Mouse (Mus musculus) liver, postnatal 0 days (tissue): ENCODE results near the gene Msi2. TPM values are rescaled to one million over a fixed set of nuclear protein-coding genes. Genes with fewer than 3 reads are reported as not detected.

Source experiments
- ATAC-seq: fragments of 200-750 bp; cut with Nextera tagmentation; 2 replicates; pipeline ENCODE4 v1.8.0; 2017; ENCODE audit warnings: mild to moderate bottlenecking, moderate library complexity
- DNase-seq: peaks from one replicate; pipeline ENCODE4 v3.0.0-alpha.2; 2016
- H3K27ac ChIP-seq: fragments of 300-500 bp; sonication (generic); 2 replicates; pipeline ENCODE4 v1.5.1; 2014; ENCODE audit warnings: antibody characterized with exemption, moderate library complexity, mild to moderate bottlenecking, low read depth
- H3K27me3 ChIP-seq: fragments of 300-500 bp; sonication (generic); 2 replicates; pipeline ENCODE4 v1.6.1; 2014; ENCODE audit warnings: low read length, control low read depth, mixed read lengths; ENCODE audit not compliant: insufficient read depth
- H3K36me3 ChIP-seq: fragments of 300-500 bp; sonication (generic); replicated peaks from 2 replicates; pipeline ENCODE4 v1.6.1; 2014; ENCODE audit warnings: mild to moderate bottlenecking, control low read depth, low read length, moderate library complexity, mixed read lengths; ENCODE audit not compliant: insufficient read depth
- H3K4me1 ChIP-seq: fragments of 300-500 bp; sonication (generic); 2 replicates; pipeline ENCODE4 v1.6.1; 2014; ENCODE audit warnings: antibody characterized with exemption, mild to moderate bottlenecking, control low read depth; ENCODE audit not compliant: insufficient read depth
- H3K4me2 ChIP-seq: fragments of 300-500 bp; sonication (generic); 2 replicates; pipeline ENCODE4 v1.6.1; 2014; ENCODE audit warnings: low read depth, mild to moderate bottlenecking, low read length, moderate library complexity, mixed read lengths
- H3K4me3 ChIP-seq: fragments of 300-500 bp; sonication (generic); 2 replicates; pipeline ENCODE4 v1.5.1; 2014; ENCODE audit warnings: low read depth, low read length
- H3K9ac ChIP-seq: fragments of 300-500 bp; sonication (generic); replicated peaks from 2 replicates; pipeline ENCODE4 v1.6.1; 2014; ENCODE audit warnings: mild to moderate bottlenecking, moderate library complexity
- H3K9me3 ChIP-seq: fragments of 300-500 bp; sonication (generic); 2 replicates; pipeline ENCODE4 v1.6.1; 2016; ENCODE audit warnings: mild to moderate bottlenecking, control low read depth, low read length, mixed read lengths
- CTCF ChIP-seq: sonication (generic); IDR thresholded peaks from 2 replicates; pipeline ENCODE4 v1.5.1; 2016; ENCODE audit warnings: antibody characterized with exemption, low read depth
- EP300 ChIP-seq: IDR thresholded peaks from 2 replicates; pipeline ENCODE4 v1.6.1; 2016; ENCODE audit warnings: antibody characterized with exemption, low read depth, mild to moderate bottlenecking
- WGBS: fragments of 180-500 bp; shearing (Covaris S2); extraction: QIAGEN DNeasy Blood & Tissue Kit; methylation state at CpG from one replicate; pipeline ENCODE4 v1.1.7; 2014; ENCODE audit not compliant: insufficient replicate concordance; 5-methylcytosine and 5-hydroxymethylcytosine counted together
- microRNA-seq: library from miRNA; unstranded; fragments of <30 nt; microRNA quantifications from one replicate; pipeline ENCODE4, GENCODE M21; 2016
- polyA plus RNA-seq: library from polyadenylated mRNA; unstranded; fragments of >200 nt; fragmentation: Nextera tagmentation; extraction: Ambion mirVana; gene quantifications from 2 replicates; pipeline ENCODE4 v1.2.1, GENCODE M21; 2015

Msi2 gene
- polyA plus RNA-seq, 1 experiment from 2014 or later, result 3.7 TPM

GRCm38 (mm10) chr11:88295298-88295697, 423.0 kb downstream of the Msi2 start:
- Histone ChIP-seq H3K27me3 (peaks cover 19% of the 10 kb centered on the region), H3K4me3 (no peak overlapping the region), H3K27ac (no peak overlapping the region), H3K4me2 (no peak overlapping the region), H3K36me3 (no peaks in the 10 kb centered on the region), H3K4me1 (no peaks in the 10 kb centered on the region), H3K9me3 (no peaks in the 10 kb centered on the region), H3K9ac (no peak overlapping the region)
- 61% methylated on average over 5 of the region's 5 CpGs for WGBS
- TF ChIP-seq EP300 (no peak), CTCF (no peak)
- peak; percentile 25; the same call in 1 of the 2 replicates for ATAC-seq
- no peak for DNase-seq

GRCm38 (mm10) chr11:88294394-88294710, 424.0 kb downstream of the Msi2 start:
- peak overlapping the region; percentile 18; the same call in 1 of the 2 replicates for H3K4me2 ChIP-seq

GRCm38 (mm10) chr11:88293631-88294393, 424.5 kb downstream of the Msi2 start, which contains the start of gene Ccdc182:
Ccdc182 (plus strand) TSS chr11:88294058.
- 42% methylated on average over 20 of the region's 20 CpGs for WGBS
- TF ChIP-seq CTCF (peak; percentile 25), EP300 (no peak)
- no peaks in the 10 kb centered on the region for H3K4me1 ChIP-seq
- no peak within 1 kb of the TSS for H3K4me3 ChIP-seq
- no peak for DNase-seq
- H3K4me2 ChIP-seq, result peak within 1 kb of the TSS; percentile 18; the same call in 1 of the 2 replicates
- H3K9ac ChIP-seq, result no peak within 1 kb of the TSS
- peaks cover 23% of the 10 kb centered on the region for H3K27me3 ChIP-seq
- no peak for ATAC-seq
- H3K36me3 ChIP-seq, result no peaks in the 10 kb centered on the region
- H3K9me3 ChIP-seq, result no peaks in the 10 kb centered on the region
- H3K27ac ChIP-seq, result no peak within 1 kb of the TSS

More at GRCm38 (mm10) chr11:88294394-88294710, 424.0 kb downstream of the Msi2 start:
- Histone ChIP-seq H3K4me3 (no peak overlapping the region), H3K27ac (no peak overlapping the region), H3K9me3 (no peaks in the 10 kb centered on the region), H3K36me3 (no peaks in the 10 kb centered on the region), H3K27me3 (peaks cover 20% of the 10 kb centered on the region), H3K4me1 (no peaks in the 10 kb centered on the region), H3K9ac (no peak overlapping the region)
- WGBS, result 21% methylated on average over 17 of the region's 17 CpGs
- no peak for TF ChIP-seq EP300
- TF ChIP-seq CTCF, result no peak
- DNase-seq (no peak), ATAC-seq (no peak)

GRCm38 (mm10) chr11:88291688-88292087, 426.6 kb downstream of the Msi2 start:
- TF ChIP-seq EP300, result no peak
- TF ChIP-seq CTCF, result peak; percentile 58
- H3K4me2 ChIP-seq, result no peak overlapping the region
- H3K9me3 ChIP-seq, result no peaks in the 10 kb centered on the region
- H3K4me1 ChIP-seq, result no peaks in the 10 kb centered on the region
- no peak overlapping the region for H3K4me3 ChIP-seq
- no peaks in the 10 kb centered on the region for H3K36me3 ChIP-seq
- H3K27me3 ChIP-seq, result peaks cover 26% of the 10 kb centered on the region
- no peak for ATAC-seq
- H3K9ac ChIP-seq, result no peak overlapping the region
- DNase-seq, result no peak
- no peak overlapping the region for H3K27ac ChIP-seq
- 46% methylated on average over 4 of the region's 4 CpGs for WGBS

GRCm38 (mm10) chr11:88291245-88291644, 427.1 kb downstream of the Msi2 start:
- Histone ChIP-seq H3K27me3 (peaks cover 26% of the 10 kb centered on the region), H3K9ac (no peak overlapping the region), H3K4me1 (no peaks in the 10 kb centered on the region), H3K4me2 (no peak overlapping the region), H3K36me3 (no peaks in the 10 kb centered on the region), H3K9me3 (no peaks in the 10 kb centered on the region), H3K4me3 (no peak overlapping the region), H3K27ac (no peak overlapping the region)
- no peak for TF ChIP-seq CTCF
- no peak for TF ChIP-seq EP300
- no peak for ATAC-seq
- WGBS, result 56% methylated on average over 4 of the region's 4 CpGs
- no peak for DNase-seq

Small RNAs within 50 kb of the gene (microRNA-seq; reads per million reads assigned to microRNA genes)
- gene Mir378b, result 1.2 reads per million

Other genes with a start within 250 kb of the Msi2 start
- gene Akap1, start 146.1 kb upstream of the Msi2 start, polyA plus RNA-seq, result 14.2 and 14.5 TPM in 2 replicates
- 35.3 and 38.9 TPM in 2 replicates for gene Scpep1, start 237.0 kb upstream of the Msi2 start, polyA plus RNA-seq
- gene Elobl, start 248.4 kb upstream of the Msi2 start, polyA plus RNA-seq, result not detected in 2 replicates